Mouse (Mus musculus): ENCODE results near the gene Tmem204. TPM values are rescaled to one million over a fixed set of nuclear protein-coding genes. Genes with fewer than 3 reads are reported as not detected.
A peak's percentile ranks its signal among the peaks of the same experiment; 100 is the strongest.

Gene Tmem204
- polyA plus RNA-seq, 1 experiment, result 0.43 TPM

GRCm38 (mm10) chr17:25123979-25124378 is 40.6 kb upstream of the Tmem204 start:
- no peak for TF ChIP-seq MAX (IDR thresholded peaks at IDR 0.05; ENCODE audit: low read depth)
- TF ChIP-seq POLR2A (IDR thresholded peaks at IDR 0.05; ENCODE audit: insufficient read length, low read depth), result no peak
- TF ChIP-seq TCF3 (IDR thresholded peaks at IDR 0.05; ENCODE audit: insufficient read length, low read depth), result no peak
- no peak for TF ChIP-seq CEBPB (IDR thresholded peaks at IDR 0.05; ENCODE audit: insufficient read depth, poor library complexity, severe bottlenecking)
- TF ChIP-seq SRF (IDR thresholded peaks at IDR 0.05; ENCODE audit: control insufficient read depth, insufficient read length, low read depth), result no peak
- no peak for TF ChIP-seq MYOD1 (IDR thresholded peaks at IDR 0.05; ENCODE audit: control insufficient read depth in 1 of 3, insufficient read length in 2 of 3, low read depth in 2 of 3)
- TF ChIP-seq E2F4 (IDR thresholded peaks at IDR 0.05; ENCODE audit: insufficient read depth), result no peak
- TF ChIP-seq TCF12 (IDR thresholded peaks at IDR 0.05; ENCODE audit: insufficient read depth, poor library complexity, severe bottlenecking), result no peak
- no peaks in the 10 kb centered on the region for H3K36me3 ChIP-seq (ENCODE audit: control insufficient read depth, insufficient read depth)

GRCm38 (mm10) chr17:25120406-25120805 is 37.0 kb upstream of the Tmem204 start, which contains the start of gene Ptx4:
Gene Ptx4, plus strand, starts transcription at chr17:25120760.
- no peak within 1 kb of the TSS for H3K4me3 ChIP-seq
- H3K36me3 ChIP-seq (ENCODE audit: control insufficient read depth, insufficient read depth), result no peaks in the 10 kb centered on the region
- H3K27me3 ChIP-seq (ENCODE audit: control insufficient read depth, insufficient read depth, insufficient read length), result peaks cover 10% of the 10 kb centered on the region
- H3K79me2 ChIP-seq (ENCODE audit: control insufficient read depth, insufficient read depth), result no peaks in the 10 kb centered on the region
- no peak within 1 kb of the TSS for H3ac ChIP-seq (ENCODE audit: control insufficient read depth, insufficient read length)
- no peak within 1 kb of the TSS for H3K4me2 ChIP-seq (ENCODE audit: low read depth)
- TF ChIP-seq REST (IDR thresholded peaks at IDR 0.05; ENCODE audit: insufficient read depth, insufficient read length) (no peak), CEBPB (IDR thresholded peaks at IDR 0.05; ENCODE audit: insufficient read depth, poor library complexity, severe bottlenecking) (no peak), SRF (IDR thresholded peaks at IDR 0.05; ENCODE audit: control insufficient read depth, insufficient read length, low read depth) (no peak), MYOG (IDR thresholded peaks at IDR 0.05; ENCODE audit: control insufficient read depth in 1 of 3, insufficient read depth in 1 of 3, insufficient read length in 2 of 3, low read depth in 2 of 3) (no peak), E2F4 (IDR thresholded peaks at IDR 0.05; ENCODE audit: insufficient read depth) (no peak), TCF3 (IDR thresholded peaks at IDR 0.05; ENCODE audit: insufficient read length, low read depth) (no peak), USF1 (IDR thresholded peaks at IDR 0.05; ENCODE audit: low read depth) (no peak)

More at GRCm38 (mm10) chr17:25123979-25124378, 40.6 kb upstream of the Tmem204 start:
- Histone ChIP-seq H3K27me3 (ENCODE audit: control insufficient read depth, insufficient read depth, insufficient read length) (peaks cover 10% of the 10 kb centered on the region), H3K79me2 (ENCODE audit: control insufficient read depth, insufficient read depth) (no peaks in the 10 kb centered on the region), H3K4me2 (ENCODE audit: low read depth) (no peak overlapping the region), H3K4me3 (no peak overlapping the region), H3ac (ENCODE audit: control insufficient read depth, insufficient read length) (no peak overlapping the region)

DNA sequence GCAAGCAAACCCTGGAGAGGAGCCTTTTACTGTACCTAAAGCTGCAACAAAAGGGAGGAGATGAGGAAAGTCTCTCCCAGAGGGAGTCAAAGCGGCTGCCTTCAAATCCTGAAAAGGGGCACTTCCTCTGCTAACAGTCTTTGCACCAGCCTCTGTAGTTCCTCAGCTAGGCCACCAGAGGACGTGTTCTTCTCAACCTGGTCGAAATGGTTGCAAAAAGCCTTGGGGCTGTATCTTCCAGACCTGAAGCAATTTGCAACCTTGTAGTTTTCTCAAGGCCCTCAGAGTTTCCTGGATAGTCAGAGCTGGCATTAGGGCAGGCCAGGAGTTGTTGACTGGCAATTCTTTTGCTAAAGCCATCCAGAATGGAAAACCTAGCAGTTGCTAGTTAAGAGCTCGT is 33.9 kb upstream of the Tmem204 start:
- peaks cover 7% of the 10 kb centered on the region for H3K79me2 ChIP-seq (ENCODE audit: control insufficient read depth, insufficient read depth)
- no peak overlapping the region for H3ac ChIP-seq (ENCODE audit: control insufficient read depth, insufficient read length)
- H3K36me3 ChIP-seq (ENCODE audit: control insufficient read depth, insufficient read depth), result no peaks in the 10 kb centered on the region
- TF ChIP-seq MYOD1 (IDR thresholded peaks at IDR 0.05; ENCODE audit: control insufficient read depth in 1 of 3, insufficient read length in 2 of 3, low read depth in 2 of 3), result no peak
- TF ChIP-seq SRF (IDR thresholded peaks at IDR 0.05; ENCODE audit: control insufficient read depth, insufficient read length, low read depth), result no peak
- TF ChIP-seq POLR2AphosphoS2 (IDR thresholded peaks at IDR 0.05; ENCODE audit: insufficient read length, low read depth), result no peak
- TF ChIP-seq REST (IDR thresholded peaks at IDR 0.05; ENCODE audit: insufficient read depth, insufficient read length), result no peak
- no peak for TF ChIP-seq CEBPB (IDR thresholded peaks at IDR 0.05; ENCODE audit: insufficient read depth, poor library complexity, severe bottlenecking)
- no peak overlapping the region for H3K4me3 ChIP-seq
- peaks cover 4% of the 10 kb centered on the region for H3K27me3 ChIP-seq (ENCODE audit: control insufficient read depth, insufficient read depth, insufficient read length)
- no peak overlapping the region for H3K4me2 ChIP-seq (ENCODE audit: low read depth)

DNA sequence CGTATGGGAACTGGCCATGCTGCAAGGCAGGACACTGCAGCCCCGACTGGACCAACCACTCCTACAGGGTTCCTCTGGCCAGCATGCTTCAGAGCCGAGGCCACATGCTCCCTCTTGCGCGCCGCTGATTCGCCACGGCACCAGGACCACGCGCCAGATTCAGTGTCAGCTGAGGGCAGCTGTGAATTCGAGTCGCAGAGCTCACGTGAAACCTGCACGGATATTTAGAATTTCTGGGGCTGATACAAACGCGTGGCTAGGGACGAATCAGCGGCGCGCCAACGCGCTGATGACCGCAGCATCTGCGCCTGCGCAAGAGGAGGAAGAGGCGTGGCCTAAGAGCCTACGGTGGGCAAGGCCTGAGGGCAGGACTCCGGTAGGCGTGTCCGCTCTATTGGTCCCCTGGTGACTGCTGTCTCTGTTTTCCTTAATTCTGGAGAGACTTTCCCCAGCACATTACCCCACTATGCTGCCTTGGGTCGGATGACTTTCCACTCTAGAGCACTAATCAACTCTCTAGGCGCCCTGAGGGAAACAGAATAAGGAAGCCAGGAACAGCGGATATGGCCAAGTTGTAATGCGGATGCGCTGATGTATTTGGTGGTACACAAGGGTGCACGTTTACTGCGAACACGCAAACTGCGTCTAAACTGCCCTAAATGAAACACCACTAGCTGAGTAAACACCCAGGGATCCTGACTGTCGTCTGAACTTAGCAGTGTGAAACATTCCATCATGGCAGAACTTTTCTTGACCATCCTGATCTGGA is 32.5 kb upstream of the Tmem204 start, which contains the start of gene Telo2:
TSS of gene Telo2 (minus strand) at position 304 of the 769 bp plus-strand sequence.
- H3K79me2 ChIP-seq (ENCODE audit: control insufficient read depth, insufficient read depth), result peaks cover 7% of the 10 kb centered on the region
- H3K4me3 ChIP-seq, result peak within 1 kb of the TSS; percentile 61
- TF ChIP-seq POLR2AphosphoS2 (IDR thresholded peaks at IDR 0.05; ENCODE audit: insufficient read length, low read depth) (peak; percentile 12), POLR2A (IDR thresholded peaks at IDR 0.05; ENCODE audit: insufficient read length, low read depth) (peak; percentile 82), USF1 (IDR thresholded peaks at IDR 0.05; ENCODE audit: low read depth) (peak; percentile 58), MAX (IDR thresholded peaks at IDR 0.05; ENCODE audit: low read depth) (peak; percentile 88), MYOG (IDR thresholded peaks at IDR 0.05; ENCODE audit: control insufficient read depth in 1 of 3, insufficient read depth in 1 of 3, insufficient read length in 2 of 3, low read depth in 2 of 3) (peak; percentile 2 to 64 (median 63)), MYOD1 (IDR thresholded peaks at IDR 0.05; ENCODE audit: control insufficient read depth in 1 of 3, insufficient read length in 2 of 3, low read depth in 2 of 3) (peak in 2 of 3 experiments; percentile 47 to 60), REST (IDR thresholded peaks at IDR 0.05; ENCODE audit: insufficient read depth, insufficient read length) (no peak), SRF (IDR thresholded peaks at IDR 0.05; ENCODE audit: control insufficient read depth, insufficient read length, low read depth) (no peak), TCF3 (IDR thresholded peaks at IDR 0.05; ENCODE audit: insufficient read length, low read depth) (no peak), CEBPB (IDR thresholded peaks at IDR 0.05; ENCODE audit: insufficient read depth, poor library complexity, severe bottlenecking) (no peak), TCF12 (IDR thresholded peaks at IDR 0.05; ENCODE audit: insufficient read depth, poor library complexity, severe bottlenecking) (no peak), E2F4 (IDR thresholded peaks at IDR 0.05; ENCODE audit: insufficient read depth) (no peak)
- H3K36me3 ChIP-seq (ENCODE audit: control insufficient read depth, insufficient read depth), result no peaks in the 10 kb centered on the region
- peaks cover 4% of the 10 kb centered on the region for H3K27me3 ChIP-seq (ENCODE audit: control insufficient read depth, insufficient read depth, insufficient read length)
- peak within 1 kb of the TSS; percentile 98 for H3K4me2 ChIP-seq (ENCODE audit: low read depth)
- peak within 1 kb of the TSS; percentile 20 for H3ac ChIP-seq (ENCODE audit: control insufficient read depth, insufficient read length)

All from myocyte (in vitro differentiated cells).